In genomic region chr2:173235435-173236332, GRCm38 (mm10) we compare ENCODE assay signal across 10 mouse cellular contexts. TPM values are rescaled to one million over a fixed set of nuclear protein-coding genes. Genes with fewer than 3 reads are reported as not detected.
A peak's percentile ranks its signal among the peaks of the same experiment; 100 is the strongest.
DNase-seq lines count a peak whose midpoint lies in the region; ATAC-seq and TF ChIP-seq lines count a peak whose summit lies in the region.
"Had no signal": no experiment of that assay in that cellular context is flagged by ENCODE, and none has a peak within 500 bp of the region (broad histone marks: within the 10 kb centered on the region; RNA-seq: fewer than 3 reads in every experiment).

No protein-coding gene starts in this region.

- H3K27ac ChIP-seq in heart, embryonic 15.5 days: peak overlapping the region; percentile 60
- 0 out of 2 replicates have a peak overlapping the region, but pooled peaks have one; percentile 15 for H3K27ac ChIP-seq in neural tube, embryonic 12.5 days
- H3K27ac ChIP-seq in intestine, embryonic 16.5 days (ENCODE audit: low read length): peak overlapping the region; percentile 71
- 0 out of 2 replicates have a peak overlapping the region, but pooled peaks have one; percentile 45 for H3K27ac ChIP-seq in stomach, postnatal 0 days (replicated peaks)

- H3K9me3 ChIP-seq in heart, embryonic 15.5 days (replicated peaks): no peaks in the 10 kb centered on the region
- H3K9me3 ChIP-seq in neural tube, embryonic 12.5 days: no peaks in the 10 kb centered on the region
- H3K9me3 ChIP-seq in intestine, embryonic 16.5 days (ENCODE audit: control insufficient read depth, low read length): no peaks in the 10 kb centered on the region
- no peaks in the 10 kb centered on the region for H3K9me3 ChIP-seq in stomach, postnatal 0 days (ENCODE audit: control insufficient read depth, low read length)

- WGBS in heart, embryonic 15.5 days: 39% methylated on average over 8 of the region's 8 CpGs
- 52% methylated on average over 7 of the region's 8 CpGs for WGBS in neural tube, embryonic 12.5 days
- 44% methylated on average over 8 of the region's 8 CpGs for WGBS in intestine, embryonic 16.5 days
- 47% methylated on average over 8 of the region's 8 CpGs for WGBS in stomach, postnatal 0 days

- no peak for DNase-seq in heart, adult 9 months (ENCODE audit: low spot score in 2 of 2)
- no peak for DNase-seq in neural tube, embryonic 10.5 days (ENCODE audit: extremely low spot score, low spot score)
- no peak for DNase-seq in stomach, postnatal 0 days (ENCODE audit: low spot score)
- DNase-seq in cerebellum, adult 9-11 months: no peak
- DNase-seq: layer of hippocampus, postnatal 36 days had no signal

- 0 out of 2 replicates have a peak overlapping the region, but pooled peaks have one; percentile 3 for H3K4me2 ChIP-seq in heart, embryonic 15.5 days
- peak overlapping the region; percentile 7 for H3K4me2 ChIP-seq in neural tube, embryonic 12.5 days (replicated peaks)
- H3K4me2 ChIP-seq in intestine, embryonic 16.5 days (ENCODE audit: low read depth, low read length): no peak overlapping the region
- no peak overlapping the region for H3K4me2 ChIP-seq in stomach, postnatal 0 days (replicated peaks; ENCODE audit: low read depth)

- H3K4me1 ChIP-seq in heart, embryonic 15.5 days (replicated peaks): peaks cover 61% of the 10 kb centered on the region
- peaks cover 84% of the 10 kb centered on the region for H3K4me1 ChIP-seq in neural tube, embryonic 12.5 days
- peaks cover 58% of the 10 kb centered on the region for H3K4me1 ChIP-seq in intestine, embryonic 16.5 days (ENCODE audit: control insufficient read depth, insufficient read depth, low read length)
- peaks cover 6% of the 10 kb centered on the region; the same call in 1 of the 2 replicates for H3K4me1 ChIP-seq in stomach, postnatal 0 days (replicated peaks; ENCODE audit: control insufficient read depth, insufficient read depth)

- ATAC-seq in heart, embryonic 15.5 days (replicated peaks; ENCODE audit: insufficient number of reproducible peaks, insufficient read depth, low FRiP score, low read depth): 0 out of 2 replicates have a peak, but pooled peaks have one; percentile 20
- ATAC-seq in neural tube, embryonic 12.5 days (ENCODE audit: low FRiP score, low read depth): no peak
- ATAC-seq in intestine, embryonic 16.5 days: peak; percentile 40
- 0 out of 2 replicates have a peak, but pooled peaks have one; percentile 5 for ATAC-seq in stomach, postnatal 0 days (ENCODE audit: low FRiP score, low TSS enrichment)
- ATAC-seq in megakaryocyte-erythroid progenitor cell, adult 5-6 weeks (replicated peaks; ENCODE audit: low FRiP score, low TSS enrichment, poor library complexity, severe bottlenecking): no peak

- peaks cover 20% of the 10 kb centered on the region for H3K36me3 ChIP-seq in heart, embryonic 15.5 days
- H3K36me3 ChIP-seq in neural tube, embryonic 12.5 days: peaks cover 32% of the 10 kb centered on the region
- H3K36me3 ChIP-seq in intestine, embryonic 16.5 days (ENCODE audit: control insufficient read depth, insufficient read depth, low read length): peaks cover 14% of the 10 kb centered on the region
- H3K36me3 ChIP-seq in stomach, postnatal 0 days (ENCODE audit: control insufficient read depth, insufficient read depth, low read length): peaks cover 6% of the 10 kb centered on the region; the same call in 1 of the 2 replicates

- no peak for TF ChIP-seq EP300 in stomach, postnatal 0 days (optimal IDR thresholded peaks at IDR 0.05)

- no peak overlapping the region for H3K9ac ChIP-seq in heart, embryonic 15.5 days
- 0 out of 2 replicates have a peak overlapping the region, but pooled peaks have one; percentile 26 for H3K9ac ChIP-seq in neural tube, embryonic 12.5 days
- peak overlapping the region; percentile 41; the same call in 1 of the 2 replicates for H3K9ac ChIP-seq in intestine, embryonic 16.5 days (ENCODE audit: low read depth, low read length)
- H3K9ac ChIP-seq in stomach, postnatal 0 days (ENCODE audit: low read length): no peak overlapping the region

- no peak overlapping the region for H3K4me3 ChIP-seq in heart, embryonic 15.5 days
- no peak overlapping the region for H3K4me3 ChIP-seq in neural tube, embryonic 12.5 days
- no peak overlapping the region for H3K4me3 ChIP-seq in intestine, embryonic 16.5 days (ENCODE audit: low read length)
- H3K4me3 ChIP-seq in stomach, postnatal 0 days (ENCODE audit: low read depth, low read length): no peak overlapping the region

- H3K27me3 ChIP-seq in heart, embryonic 15.5 days: no peaks in the 10 kb centered on the region
- H3K27me3 ChIP-seq in neural tube, embryonic 12.5 days (replicated peaks): no peaks in the 10 kb centered on the region
- no peaks in the 10 kb centered on the region for H3K27me3 ChIP-seq in intestine, embryonic 16.5 days (replicated peaks; ENCODE audit: control insufficient read depth, insufficient read depth, low read length)
- no peaks in the 10 kb centered on the region for H3K27me3 ChIP-seq in stomach, postnatal 0 days (ENCODE audit: control insufficient read depth, insufficient read depth, low read length)
- H3K27me3 ChIP-seq: CH12.LX had no signal

- TF ChIP-seq CTCF in stomach, postnatal 0 days (IDR thresholded peaks at IDR 0.05; ENCODE audit: low read depth): no peak

RNA-seq across cellular contexts. Expression of gene Zbp1, which starts 17.0 kb away (rescaled TPM):
- polyA plus RNA-seq in heart, embryonic 15.5 days (2015; fragmentation: Nextera tagmentation; extraction: Ambion mirVana): 0.68 and 2.3 TPM in 2 replicates
- polyA plus RNA-seq in neural tube, embryonic 12.5 days (2016; fragmentation: Nextera tagmentation; extraction: Ambion mirVana): 0.28 and 0.32 TPM in 2 replicates
- 0.65 and 1.9 TPM in 2 replicates for polyA plus RNA-seq in intestine, embryonic 16.5 days (2015; fragmentation: Nextera tagmentation; extraction: Ambion mirVana)
- 4.6 and 5.0 TPM in 2 replicates for polyA plus RNA-seq in stomach, postnatal 0 days (2015; fragmentation: Nextera tagmentation; extraction: Ambion mirVana)
- 1.3 and 2.5 TPM in 2 replicates for total RNA-seq in megakaryocyte-erythroid progenitor cell, adult 5-6 weeks (2014; fragmentation: Nextera tagmentation)
- total RNA-seq in megakaryocyte-erythroid progenitor cell, adult 5-6 weeks (2017): 4.8 TPM in 1 of 2 replicates, not detected in the other

RNA-seq across cellular contexts. Expression of gene Pmepa1, which starts 40.6 kb away (rescaled TPM):
- 4.6 and 5.1 TPM in 2 replicates for polyA plus RNA-seq in heart, embryonic 15.5 days (2015; fragmentation: Nextera tagmentation; extraction: Ambion mirVana)
- 6.6 and 7.4 TPM in 2 replicates for polyA plus RNA-seq in neural tube, embryonic 12.5 days (2016; fragmentation: Nextera tagmentation; extraction: Ambion mirVana)
- polyA plus RNA-seq in intestine, embryonic 16.5 days (2015; fragmentation: Nextera tagmentation; extraction: Ambion mirVana): 4.4 and 4.6 TPM in 2 replicates
- 6.1 and 7.0 TPM in 2 replicates for polyA plus RNA-seq in stomach, postnatal 0 days (2015; fragmentation: Nextera tagmentation; extraction: Ambion mirVana)
- not detected in 2 replicates for total RNA-seq in megakaryocyte-erythroid progenitor cell, adult 5-6 weeks (2014; fragmentation: Nextera tagmentation)
- 0.52 TPM in 1 of 2 replicates, not detected in the other for total RNA-seq in megakaryocyte-erythroid progenitor cell, adult 5-6 weeks (2017)

Comparison
In these comparisons a context has a peak if more than half of its experiments do, and no peak if none do; other contexts are left out.
1. ATAC-seq: peak in heart, embryonic 15.5 days (single experiment), intestine, embryonic 16.5 days (single experiment) and stomach, postnatal 0 days (single experiment); none in neural tube, embryonic 12.5 days (single experiment) and megakaryocyte-erythroid progenitor cell, adult 5-6 weeks (single experiment).
2. H3K27ac ChIP-seq: peak in every context shown above with its lines; median percentile 71 in intestine, embryonic 16.5 days; 60 in heart, embryonic 15.5 days; 45 in stomach, postnatal 0 days; 15 in neural tube, embryonic 12.5 days.
3. H3K4me2 ChIP-seq: peak in heart, embryonic 15.5 days (single experiment) and neural tube, embryonic 12.5 days (single experiment); none in intestine, embryonic 16.5 days (single experiment) and stomach, postnatal 0 days (single experiment).
4. H3K9ac ChIP-seq: peak in neural tube, embryonic 12.5 days (single experiment) and intestine, embryonic 16.5 days (single experiment); none in heart, embryonic 15.5 days (single experiment) and stomach, postnatal 0 days (single experiment).